Mouse (Mus musculus) lung, adult 2 months (tissue): ENCODE data around the gene Galr3.

Source experiments
- CTCF ChIP-seq: fragments of 200-500 bp; IDR thresholded peaks from 2 replicates; pipeline ENCODE4 v1.5.1; 2011; ENCODE audit warnings: mild to moderate bottlenecking, low read length, control low read depth; ENCODE audit not compliant: insufficient read depth
- POLR2A ChIP-seq: fragments of 200-500 bp; IDR thresholded peaks from 2 replicates; pipeline ENCODE4 v1.6.1; 2011; ENCODE audit warnings: low read depth, mild to moderate bottlenecking, control low read depth, low read length, borderline replicate concordance; ENCODE audit errors: extremely low read depth

DNA sequence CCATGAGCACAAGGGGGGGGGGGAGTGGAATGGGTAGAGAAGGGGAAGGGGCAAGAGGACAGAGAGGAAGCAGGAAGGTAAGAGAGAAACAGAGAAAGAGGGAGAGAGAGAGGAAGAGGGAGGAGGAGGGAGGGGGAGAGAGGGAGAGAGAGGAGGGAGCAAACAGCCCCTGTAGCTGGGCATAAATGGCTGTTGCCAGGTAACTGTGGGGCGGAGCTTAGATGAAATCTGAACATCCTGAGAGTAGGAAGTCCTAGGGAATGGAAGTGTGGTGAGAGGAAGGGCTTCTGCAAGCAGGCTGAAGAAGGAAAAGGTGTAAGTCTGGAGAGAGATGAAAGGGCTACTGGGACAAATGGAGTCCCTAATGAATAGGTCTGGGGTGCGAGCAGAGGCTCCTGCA, 24.6 kb downstream of the Galr3 start:
- TF ChIP-seq CTCF (no peak), POLR2A (no peak)
